Mouse (Mus musculus): ENCODE measurements at regions not wholly inside any gene's neighbourhood (a gene's known extent, or its start where the extent isn't known, plus 50 kb on each side); places are given as distances from the start of the nearest gene placed in this dataset.

- WGBS: 59% methylated on average over 6 of the region's 6 CpGs
- no peaks in the 10 kb centered on the region for H3K79me2 ChIP-seq (ENCODE audit: control insufficient read depth, insufficient read depth, low read length)
- H3K9ac ChIP-seq (ENCODE audit: low read depth, low read length): no peak overlapping the region
- no peaks in the 10 kb centered on the region for H3K4me1 ChIP-seq (ENCODE audit: control insufficient read depth, insufficient read depth, low read length)
- no peaks in the 10 kb centered on the region for H3K27me3 ChIP-seq (ENCODE audit: control insufficient read depth, insufficient read depth, low read length)
- H3K4me3 ChIP-seq (ENCODE audit: insufficient read depth, low read depth, low read length): no peak overlapping the region
- H3K36me3 ChIP-seq (ENCODE audit: control insufficient read depth, insufficient read depth, low read length): no peaks in the 10 kb centered on the region
- TF ChIP-seq CTCF (IDR thresholded peaks at IDR 0.05; ENCODE audit: low read depth, low read length) (no peak), POLR2A (IDR thresholded peaks at IDR 0.05; ENCODE audit: extremely low read depth, insufficient read depth, low read length) (no peak)
- no peak overlapping the region for H3K27ac ChIP-seq (replicated peaks; ENCODE audit: insufficient read depth, low read depth, low read length)
- no peak for DNase-seq (ENCODE audit: extremely low read depth, low read depth, low spot score)
Observed at GRCm38 (mm10) chr9:51637131-51637920, 127.8 kb upstream of the Arhgap20 start.

- 86% methylated on average over 4 of the region's 4 CpGs for WGBS
- H3K4me3 ChIP-seq (ENCODE audit: insufficient read depth, low read depth, low read length): no peak overlapping the region
- H3K4me1 ChIP-seq (ENCODE audit: control insufficient read depth, insufficient read depth, low read length): no peaks in the 10 kb centered on the region
- H3K79me2 ChIP-seq (ENCODE audit: control insufficient read depth, insufficient read depth, low read length): no peaks in the 10 kb centered on the region
- no peak for TF ChIP-seq POLR2A (IDR thresholded peaks at IDR 0.05; ENCODE audit: extremely low read depth, insufficient read depth, low read length)
- TF ChIP-seq CTCF (IDR thresholded peaks at IDR 0.05; ENCODE audit: low read depth, low read length): no peak
- no peaks in the 10 kb centered on the region for H3K27me3 ChIP-seq (ENCODE audit: control insufficient read depth, insufficient read depth, low read length)
- no peaks in the 10 kb centered on the region for H3K36me3 ChIP-seq (ENCODE audit: control insufficient read depth, insufficient read depth, low read length)
- DNase-seq (ENCODE audit: extremely low read depth, low read depth, low spot score): no peak
- H3K9ac ChIP-seq (ENCODE audit: low read depth, low read length): no peak overlapping the region
- H3K27ac ChIP-seq (replicated peaks; ENCODE audit: insufficient read depth, low read depth, low read length): no peak overlapping the region
Observed at GRCm38 (mm10) chr9:51641706-51642105, 123.4 kb upstream of the Arhgap20 start.

- Histone ChIP-seq H3K36me3 (ENCODE audit: control insufficient read depth, insufficient read depth, low read length) (no peaks in the 10 kb centered on the region), H3K79me2 (ENCODE audit: control insufficient read depth, insufficient read depth, low read length) (no peaks in the 10 kb centered on the region), H3K27ac (replicated peaks; ENCODE audit: insufficient read depth, low read depth, low read length) (no peak overlapping the region), H3K4me1 (ENCODE audit: control insufficient read depth, insufficient read depth, low read length) (no peaks in the 10 kb centered on the region), H3K27me3 (ENCODE audit: control insufficient read depth, insufficient read depth, low read length) (no peaks in the 10 kb centered on the region), H3K4me3 (ENCODE audit: insufficient read depth, low read depth, low read length) (no peak overlapping the region), H3K9ac (ENCODE audit: low read depth, low read length) (no peak overlapping the region)
- no peak for DNase-seq (ENCODE audit: extremely low read depth, low read depth, low spot score)
- TF ChIP-seq POLR2A (IDR thresholded peaks at IDR 0.05; ENCODE audit: extremely low read depth, insufficient read depth, low read length) (no peak), CTCF (IDR thresholded peaks at IDR 0.05; ENCODE audit: low read depth, low read length) (no peak)
- 52% methylated on average over 1 of the region's 1 CpGs for WGBS
Observed at GRCm38 (mm10) chr9:51645426-51645825, 119.7 kb upstream of the Arhgap20 start.

- no peak for DNase-seq (ENCODE audit: extremely low read depth, low read depth, low spot score)
- Histone ChIP-seq H3K9ac (ENCODE audit: low read depth, low read length) (no peak overlapping the region), H3K4me3 (ENCODE audit: insufficient read depth, low read depth, low read length) (no peak overlapping the region), H3K4me1 (ENCODE audit: control insufficient read depth, insufficient read depth, low read length) (no peaks in the 10 kb centered on the region), H3K36me3 (ENCODE audit: control insufficient read depth, insufficient read depth, low read length) (no peaks in the 10 kb centered on the region), H3K79me2 (ENCODE audit: control insufficient read depth, insufficient read depth, low read length) (no peaks in the 10 kb centered on the region), H3K27me3 (ENCODE audit: control insufficient read depth, insufficient read depth, low read length) (no peaks in the 10 kb centered on the region), H3K27ac (replicated peaks; ENCODE audit: insufficient read depth, low read depth, low read length) (no peak overlapping the region)
- TF ChIP-seq CTCF (IDR thresholded peaks at IDR 0.05; ENCODE audit: low read depth, low read length): no peak
- TF ChIP-seq POLR2A (IDR thresholded peaks at IDR 0.05; ENCODE audit: extremely low read depth, insufficient read depth, low read length): no peak
- 89% methylated on average over 4 of the region's 4 CpGs for WGBS
Observed at GRCm38 (mm10) chr9:51653376-51654292, 111.5 kb upstream of the Arhgap20 start.

- 94% methylated on average over 1 of the region's 1 CpGs for WGBS
- no peaks in the 10 kb centered on the region for H3K4me1 ChIP-seq (ENCODE audit: control insufficient read depth, insufficient read depth, low read length)
- H3K4me3 ChIP-seq (ENCODE audit: insufficient read depth, low read depth, low read length): no peak overlapping the region
- H3K79me2 ChIP-seq (ENCODE audit: control insufficient read depth, insufficient read depth, low read length): no peaks in the 10 kb centered on the region
- TF ChIP-seq POLR2A (IDR thresholded peaks at IDR 0.05; ENCODE audit: extremely low read depth, insufficient read depth, low read length): no peak
- no peak for TF ChIP-seq CTCF (IDR thresholded peaks at IDR 0.05; ENCODE audit: low read depth, low read length)
- no peaks in the 10 kb centered on the region for H3K36me3 ChIP-seq (ENCODE audit: control insufficient read depth, insufficient read depth, low read length)
- no peaks in the 10 kb centered on the region for H3K27me3 ChIP-seq (ENCODE audit: control insufficient read depth, insufficient read depth, low read length)
- no peak overlapping the region for H3K9ac ChIP-seq (ENCODE audit: low read depth, low read length)
- DNase-seq (ENCODE audit: extremely low read depth, low read depth, low spot score): no peak
- H3K27ac ChIP-seq (replicated peaks; ENCODE audit: insufficient read depth, low read depth, low read length): no peak overlapping the region
Observed at GRCm38 (mm10) chr9:51654645-51655044, 110.5 kb upstream of the Arhgap20 start.
